Mouse (Mus musculus) stomach, embryonic 15.5 days (tissue): ENCODE results near the gene Itgav. TPM values are rescaled to one million over a fixed set of nuclear protein-coding genes. Genes with fewer than 3 reads are reported as not detected.

ENCODE experiments used
- ATAC-seq: fragments of 200-750 bp; cut with Nextera tagmentation; 2 replicates; pipeline ENCODE4 v1.8.0; 2017; ENCODE audit warnings: low read depth, moderate number of reproducible peaks, moderate TSS enrichment; ENCODE audit not compliant: insufficient read depth, low FRiP score
- H3K27ac ChIP-seq: fragments of 300-500 bp; sonication (generic); 2 replicates; pipeline ENCODE4 v1.5.1; 2015; ENCODE audit warnings: mild to moderate bottlenecking, inconsistent platforms
- H3K27me3 ChIP-seq: fragments of 300-500 bp; sonication (generic); replicated peaks from 2 replicates; pipeline ENCODE4 v1.6.1; 2015; ENCODE audit warnings: inconsistent platforms
- H3K36me3 ChIP-seq: fragments of 300-500 bp; sonication (generic); 2 replicates; pipeline ENCODE4 v1.6.1; 2015; ENCODE audit warnings: inconsistent platforms
- H3K4me1 ChIP-seq: fragments of 300-500 bp; sonication (generic); 2 replicates; pipeline ENCODE4 v1.6.1; 2015; ENCODE audit warnings: inconsistent platforms
- H3K4me2 ChIP-seq: fragments of 300-500 bp; sonication (generic); 2 replicates; pipeline ENCODE4 v1.6.1; 2015; ENCODE audit warnings: mild to moderate bottlenecking, inconsistent platforms
- H3K4me3 ChIP-seq: fragments of 300-500 bp; sonication (generic); replicated peaks from 2 replicates; pipeline ENCODE4 v1.5.1; 2015; ENCODE audit warnings: inconsistent platforms
- H3K9ac ChIP-seq: fragments of 300-500 bp; sonication (generic); 2 replicates; pipeline ENCODE4 v1.6.1; 2015; ENCODE audit warnings: inconsistent platforms
- H3K9me3 ChIP-seq: fragments of 300-500 bp; sonication (generic); 2 replicates; pipeline ENCODE4 v1.6.1; 2016; ENCODE audit warnings: inconsistent platforms
- WGBS: fragments of 180-500 bp; shearing (Covaris S2); methylation state at CpG from one replicate; pipeline ENCODE4 v1.1.7; 2015; 5-methylcytosine and 5-hydroxymethylcytosine counted together
- polyA plus RNA-seq: library from polyadenylated mRNA; unstranded; fragments of >200 nt; fragmentation: Nextera tagmentation; extraction: Ambion mirVana; gene quantifications from 2 replicates; pipeline ENCODE4 v1.2.1, GENCODE M21; 2015

The Itgav gene
- polyA plus RNA-seq, 1 experiment from 2014 or later, result 83.1 TPM

DNA sequence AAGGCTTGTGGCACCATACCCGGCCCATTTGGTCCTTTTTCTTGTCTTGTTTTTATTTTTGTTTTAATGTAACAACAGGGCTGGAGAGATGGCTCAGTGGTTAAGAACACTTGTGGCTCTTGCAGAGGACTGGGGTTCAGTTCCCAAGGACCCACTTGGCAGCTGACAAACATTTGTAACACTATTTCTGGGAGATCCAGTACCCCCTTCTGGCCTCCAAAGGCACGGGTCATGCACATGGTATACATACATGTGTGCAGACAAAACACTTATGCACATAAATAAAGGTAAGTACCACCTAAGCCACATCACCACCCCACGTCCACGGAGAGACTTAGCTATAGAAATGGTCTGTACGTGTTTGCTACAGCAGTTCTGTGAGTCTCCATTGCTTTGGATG lies 12.6 kb downstream of the Itgav start:
- H3K36me3 ChIP-seq, result peaks cover 8% of the 10 kb centered on the region
- no peaks in the 10 kb centered on the region for H3K9me3 ChIP-seq
- H3K27ac ChIP-seq, result no peak overlapping the region
- no peak overlapping the region for H3K4me2 ChIP-seq
- no peaks in the 10 kb centered on the region for H3K27me3 ChIP-seq
- 83% methylated on average over 5 of the region's 5 CpGs for WGBS
- H3K9ac ChIP-seq, result no peak overlapping the region
- H3K4me1 ChIP-seq, result peaks cover 21% of the 10 kb centered on the region
- no peak for ATAC-seq
- no peak overlapping the region for H3K4me3 ChIP-seq

DNA sequence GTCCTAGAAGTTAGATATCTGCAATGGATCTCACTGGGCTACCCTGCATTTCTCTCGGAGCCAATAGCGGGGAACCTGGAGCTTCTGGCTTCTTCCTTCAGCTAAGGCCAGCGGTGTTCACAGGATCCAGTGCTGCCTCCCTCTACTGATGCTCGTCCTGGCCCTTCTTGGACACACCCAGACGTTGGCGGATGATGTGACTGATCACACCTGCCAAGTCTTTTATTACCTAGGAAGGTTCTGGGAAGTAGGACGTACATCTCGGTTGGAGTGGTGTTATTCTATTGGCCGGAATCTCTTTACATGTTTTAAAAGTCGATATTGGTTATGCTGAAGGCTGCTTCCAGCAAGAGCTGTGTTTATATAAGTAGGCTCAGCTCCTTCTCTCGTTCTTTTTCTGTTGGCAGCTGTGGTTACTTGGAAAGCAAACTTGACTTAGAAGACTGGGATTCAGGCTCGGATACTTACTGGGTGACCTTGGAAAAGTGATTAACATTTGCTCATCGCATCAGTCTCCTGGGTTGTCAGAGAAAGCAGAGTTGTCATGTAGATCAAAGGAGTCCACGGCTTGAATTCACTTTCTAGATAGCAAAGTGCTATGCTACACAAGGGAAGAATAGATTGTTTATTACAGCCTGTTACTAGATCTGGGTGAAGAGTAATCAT lies 14.5 kb downstream of the Itgav start:
- WGBS, result 53% methylated on average over 14 of the region's 14 CpGs
- Histone ChIP-seq H3K9ac (no peak overlapping the region), H3K9me3 (no peaks in the 10 kb centered on the region), H3K36me3 (peaks cover 4% of the 10 kb centered on the region; the same call in 1 of the 2 replicates), H3K4me3 (no peak overlapping the region), H3K27me3 (no peaks in the 10 kb centered on the region), H3K4me2 (no peak overlapping the region), H3K4me1 (peaks cover 21% of the 10 kb centered on the region), H3K27ac (peak overlapping the region; percentile 16; the same call in 1 of the 2 replicates)
- no peak for ATAC-seq

- ATAC-seq, result 0 out of 2 replicates have a peak, but pooled peaks have one; percentile 29
- Histone ChIP-seq H3K36me3 (peaks cover 4% of the 10 kb centered on the region; the same call in 1 of the 2 replicates), H3K4me2 (no peak overlapping the region), H3K27ac (peak overlapping the region; percentile 8), H3K4me3 (no peak overlapping the region), H3K9ac (no peak overlapping the region), H3K4me1 (peaks cover 20% of the 10 kb centered on the region), H3K27me3 (no peaks in the 10 kb centered on the region), H3K9me3 (no peaks in the 10 kb centered on the region)
- WGBS, result 49% methylated on average over 9 of the region's 9 CpGs
Measured at GRCm38 (mm10) chr2:83739461-83740124, 15.4 kb downstream of the Itgav start.

- H3K36me3 ChIP-seq, result peaks cover 4% of the 10 kb centered on the region; the same call in 1 of the 2 replicates
- ATAC-seq, result no peak
- no peak overlapping the region for H3K9ac ChIP-seq
- 0 out of 2 replicates have a peak overlapping the region, but pooled peaks have one; percentile 31 for H3K27ac ChIP-seq
- 25% methylated on average over 5 of the region's 5 CpGs for WGBS
- H3K4me3 ChIP-seq, result no peak overlapping the region
- no peak overlapping the region for H3K4me2 ChIP-seq
- no peaks in the 10 kb centered on the region for H3K9me3 ChIP-seq
- H3K4me1 ChIP-seq, result peaks cover 20% of the 10 kb centered on the region
- H3K27me3 ChIP-seq, result no peaks in the 10 kb centered on the region
Measured at GRCm38 (mm10) chr2:83740601-83741031, 16.4 kb downstream of the Itgav start.

DNA sequence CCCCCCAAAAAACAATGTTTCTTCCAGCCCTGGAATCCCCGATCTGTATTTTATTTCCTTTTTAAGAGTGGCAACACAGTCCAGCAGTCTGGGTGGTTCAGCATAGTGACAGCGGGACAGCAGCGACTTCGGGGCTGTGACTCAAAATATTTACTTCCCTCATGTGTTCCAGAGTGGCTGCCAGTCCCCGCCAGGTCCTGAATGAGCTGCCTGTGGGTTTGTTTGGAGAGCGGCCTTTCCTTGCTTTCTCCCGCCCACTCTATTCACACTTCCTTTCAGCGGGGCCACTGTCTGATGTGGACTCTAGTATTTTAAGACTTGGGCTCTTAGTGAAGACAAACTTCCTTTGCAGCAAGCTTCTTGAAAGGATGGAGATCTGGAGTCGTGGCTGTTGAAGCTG lies 18.0 kb downstream of the Itgav start:
- no peaks in the 10 kb centered on the region for H3K27me3 ChIP-seq
- no peak overlapping the region for H3K4me2 ChIP-seq
- 0 out of 2 replicates have a peak, but pooled peaks have one; percentile 51 for ATAC-seq
- no peak overlapping the region for H3K27ac ChIP-seq
- peaks cover 20% of the 10 kb centered on the region for H3K4me1 ChIP-seq
- no peaks in the 10 kb centered on the region for H3K36me3 ChIP-seq
- no peak overlapping the region for H3K4me3 ChIP-seq
- whole genome bisulfite sequencing, result 39% methylated on average over 9 of the region's 9 CpGs
- H3K9me3 ChIP-seq, result no peaks in the 10 kb centered on the region
- no peak overlapping the region for H3K9ac ChIP-seq

DNA sequence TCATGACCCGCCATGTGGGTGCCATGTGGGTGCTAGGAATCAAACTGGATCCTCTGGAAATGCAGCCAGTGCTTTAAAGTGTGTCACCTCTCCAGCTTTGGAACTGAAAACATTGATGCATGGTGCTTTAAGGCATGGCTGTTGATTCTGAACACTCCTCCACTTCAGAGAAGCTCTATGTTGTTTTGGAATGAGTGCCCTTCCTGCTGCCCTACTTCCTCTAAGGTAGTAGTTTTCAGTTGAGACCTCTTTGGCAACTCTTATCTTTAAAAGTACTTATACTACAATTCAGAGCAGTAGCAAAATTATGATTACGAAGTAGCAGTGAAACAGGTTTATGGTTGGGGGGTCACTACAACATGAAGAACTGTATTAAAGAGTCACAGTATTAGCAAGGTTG lies 18.6 kb downstream of the Itgav start:
- H3K36me3 ChIP-seq, result no peaks in the 10 kb centered on the region
- no peak overlapping the region for H3K9ac ChIP-seq
- H3K27me3 ChIP-seq, result no peaks in the 10 kb centered on the region
- no peaks in the 10 kb centered on the region for H3K9me3 ChIP-seq
- no peak overlapping the region for H3K27ac ChIP-seq
- H3K4me1 ChIP-seq, result peaks cover 20% of the 10 kb centered on the region
- 94% methylated on average over 2 of the region's 2 CpGs for WGBS
- ATAC-seq, result no peak
- H3K4me2 ChIP-seq, result no peak overlapping the region
- no peak overlapping the region for H3K4me3 ChIP-seq

- H3K9ac ChIP-seq, result no peak overlapping the region
- ATAC-seq, result no peak
- H3K4me1 ChIP-seq, result peaks cover 11% of the 10 kb centered on the region
- H3K27me3 ChIP-seq, result no peaks in the 10 kb centered on the region
- no peak overlapping the region for H3K4me3 ChIP-seq
- H3K36me3 ChIP-seq, result peaks cover 10% of the 10 kb centered on the region
- 56% methylated on average over 9 of the region's 9 CpGs for WGBS
- H3K27ac ChIP-seq, result 0 out of 2 replicates have a peak overlapping the region, but pooled peaks have one; percentile 0
- H3K4me2 ChIP-seq, result no peak overlapping the region
- no peaks in the 10 kb centered on the region for H3K9me3 ChIP-seq
Measured at GRCm38 (mm10) chr2:83744276-83744952, 20.2 kb downstream of the Itgav start.

- peaks cover 10% of the 10 kb centered on the region for H3K36me3 ChIP-seq
- H3K9ac ChIP-seq, result no peak overlapping the region
- peaks cover 7% of the 10 kb centered on the region; the same call in 1 of the 2 replicates for H3K4me1 ChIP-seq
- no peak overlapping the region for H3K4me2 ChIP-seq
- no peak for ATAC-seq
- H3K9me3 ChIP-seq, result no peaks in the 10 kb centered on the region
- H3K27ac ChIP-seq, result no peak overlapping the region
- no peak overlapping the region for H3K4me3 ChIP-seq
- H3K27me3 ChIP-seq, result no peaks in the 10 kb centered on the region
- 58% methylated on average over 6 of the region's 6 CpGs for WGBS
Measured at GRCm38 (mm10) chr2:83745257-83745656, 21.1 kb downstream of the Itgav start.

DNA sequence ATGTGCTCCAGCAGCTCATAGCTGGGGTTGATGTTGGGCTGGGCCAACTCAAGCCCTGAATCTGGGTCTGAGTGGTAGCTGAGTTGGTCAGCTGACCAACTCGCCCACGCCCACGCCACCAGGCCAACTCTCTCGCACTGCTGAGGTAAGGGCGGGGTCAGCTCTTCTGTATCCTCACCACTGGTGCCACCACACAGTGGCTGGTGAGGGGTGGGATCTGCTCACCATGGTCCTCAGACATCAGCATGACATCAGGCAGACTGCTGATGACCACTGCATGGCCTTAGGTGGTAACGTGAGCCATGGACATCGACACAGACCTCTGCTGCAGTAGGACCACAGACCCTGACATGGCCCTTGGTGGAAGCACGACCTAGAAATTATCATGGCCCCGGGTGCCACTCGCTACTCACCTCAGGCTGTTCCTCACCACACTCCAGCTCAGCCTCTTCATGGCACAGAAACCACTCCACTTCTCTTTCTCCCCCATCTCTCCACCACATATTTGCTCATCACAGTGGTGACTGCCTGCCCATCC lies 24.5 kb downstream of the Itgav start:
- H3K27me3 ChIP-seq, result no peaks in the 10 kb centered on the region
- no peak; the same call in 1 of the 2 replicates for ATAC-seq
- H3K36me3 ChIP-seq, result peaks cover 10% of the 10 kb centered on the region
- no peak overlapping the region for H3K4me2 ChIP-seq
- H3K27ac ChIP-seq, result no peak overlapping the region
- no peak overlapping the region for H3K9ac ChIP-seq
- 93% methylated on average over 10 of the region's 10 CpGs for WGBS
- H3K4me1 ChIP-seq, result 0 out of 2 replicates have a peak, but pooled peaks cover 2% of the 10 kb centered on the region
- no peak overlapping the region for H3K4me3 ChIP-seq
- H3K9me3 ChIP-seq, result no peaks in the 10 kb centered on the region

GRCm38 (mm10) chr2:83753008-83753407 lies 28.8 kb downstream of the Itgav start:
- 94% methylated on average over 5 of the region's 5 CpGs for WGBS
- Histone ChIP-seq H3K9ac (no peak overlapping the region), H3K4me1 (no peaks in the 10 kb centered on the region), H3K4me2 (no peak overlapping the region), H3K27ac (no peak overlapping the region), H3K36me3 (peaks cover 10% of the 10 kb centered on the region), H3K4me3 (no peak overlapping the region), H3K27me3 (no peaks in the 10 kb centered on the region), H3K9me3 (no peaks in the 10 kb centered on the region)
- ATAC-seq, result no peak

DNA sequence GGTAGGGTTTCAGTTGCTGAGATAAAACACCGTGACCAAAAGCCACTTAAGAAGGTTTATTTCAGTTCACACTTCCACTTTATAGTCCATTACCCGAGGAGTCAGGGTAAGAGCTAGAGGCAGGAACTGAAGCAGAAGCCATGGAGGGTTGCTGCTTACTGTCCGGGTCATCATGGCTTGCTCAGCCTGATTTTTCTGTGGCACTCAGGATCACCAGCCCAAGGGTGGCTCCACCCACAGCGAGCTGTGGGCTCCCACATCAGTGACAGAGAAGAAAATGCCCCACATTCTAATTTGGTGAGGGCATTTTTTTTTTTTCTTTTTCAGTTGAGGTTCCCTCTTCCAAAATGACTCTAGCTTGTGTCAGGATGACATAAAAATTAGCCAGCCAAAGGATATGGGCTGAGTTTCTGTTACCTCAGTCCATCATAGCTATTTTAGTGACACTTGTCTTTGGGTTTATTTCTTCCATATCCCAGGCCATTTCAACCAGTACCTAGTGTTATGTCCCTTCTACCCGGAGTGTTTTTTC lies 30.2 kb downstream of the Itgav start:
- Histone ChIP-seq H3K4me1 (0 out of 2 replicates have a peak, but pooled peaks cover 6% of the 10 kb centered on the region), H3K9ac (no peak overlapping the region), H3K27me3 (no peaks in the 10 kb centered on the region), H3K27ac (no peak overlapping the region), H3K9me3 (no peaks in the 10 kb centered on the region), H3K4me2 (no peak overlapping the region), H3K36me3 (no peaks in the 10 kb centered on the region), H3K4me3 (no peak overlapping the region)
- WGBS, result 68% methylated on average over 5 of the region's 5 CpGs
- no peak for ATAC-seq
